Mouse (Mus musculus): ENCODE results near the gene Tshz2.
A peak's percentile ranks its signal among the peaks of the same experiment; 100 is the strongest.

The Tshz2 gene

DNA sequence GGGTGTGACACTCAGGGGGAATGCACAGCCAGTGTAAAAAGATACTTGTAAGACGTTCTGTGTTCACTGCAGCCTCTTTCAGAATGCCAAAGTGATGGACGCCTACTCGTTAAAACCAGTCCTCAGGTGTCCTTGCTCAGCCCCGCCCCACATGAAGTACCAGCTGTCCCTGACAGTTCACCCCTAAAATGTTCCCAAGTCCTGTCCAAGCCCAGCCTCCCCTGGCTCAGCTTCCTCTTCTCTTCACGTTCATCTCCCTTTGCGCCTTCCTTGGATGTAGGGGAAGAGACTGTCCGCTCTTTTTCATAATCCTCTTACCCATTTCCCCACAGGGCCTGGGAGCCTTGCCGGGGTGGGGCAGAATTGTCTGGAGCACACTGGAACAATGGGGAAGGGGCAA is 374.0 kb downstream of the Tshz2 start:
- DNase-seq (ENCODE audit: low spot score in 2 of 2) = peak in 1 of 2 experiments; percentile 16

DNA sequence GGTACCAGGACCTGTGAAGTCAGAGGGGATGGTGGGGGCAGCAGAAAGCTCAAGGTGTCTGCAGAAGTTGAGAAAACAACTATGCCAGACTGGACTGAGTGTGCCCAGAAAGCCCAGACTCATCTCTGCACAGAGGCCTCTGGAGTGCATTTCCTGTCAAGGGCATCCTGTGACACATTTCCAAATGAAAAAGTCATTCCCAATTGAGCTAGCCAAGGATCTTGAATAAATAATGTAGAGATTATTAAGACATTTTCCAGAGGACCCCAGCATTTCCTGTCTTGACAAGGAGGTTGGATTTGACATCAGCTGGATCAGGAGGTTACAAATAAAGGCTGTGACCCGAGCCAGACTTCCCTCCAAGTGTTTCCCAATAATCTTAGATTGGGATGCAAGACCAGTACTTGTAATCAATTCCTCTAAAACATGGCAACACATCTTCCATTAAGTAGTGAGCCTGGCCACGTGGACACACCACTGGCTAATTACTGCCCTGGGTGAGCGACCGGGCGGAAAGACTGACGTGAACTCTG is 374.7 kb downstream of the Tshz2 start:
- DNase-seq (ENCODE audit: low spot score in 2 of 2) = no peak

DNA sequence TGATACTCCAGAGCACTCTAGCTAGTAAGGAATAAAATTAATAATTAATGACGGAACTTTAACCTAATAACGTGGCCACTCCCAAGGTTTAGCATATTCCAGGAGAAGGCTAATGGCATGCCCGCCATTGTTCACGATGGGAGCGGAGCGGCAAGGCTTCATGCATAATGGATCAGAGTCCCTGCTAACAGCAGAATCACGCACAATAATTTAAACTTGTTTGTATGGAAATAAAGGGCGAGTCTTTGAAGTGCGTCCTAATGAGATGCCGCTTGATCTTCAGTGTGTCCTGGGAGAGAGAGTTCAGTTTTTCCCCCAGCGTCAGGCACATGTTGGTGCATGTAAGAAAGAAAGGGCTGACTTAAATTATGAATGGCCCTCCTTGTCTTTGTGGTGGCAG is 376.9 kb downstream of the Tshz2 start:
- DNase-seq (ENCODE audit: low spot score in 2 of 2) = no peak

DNA sequence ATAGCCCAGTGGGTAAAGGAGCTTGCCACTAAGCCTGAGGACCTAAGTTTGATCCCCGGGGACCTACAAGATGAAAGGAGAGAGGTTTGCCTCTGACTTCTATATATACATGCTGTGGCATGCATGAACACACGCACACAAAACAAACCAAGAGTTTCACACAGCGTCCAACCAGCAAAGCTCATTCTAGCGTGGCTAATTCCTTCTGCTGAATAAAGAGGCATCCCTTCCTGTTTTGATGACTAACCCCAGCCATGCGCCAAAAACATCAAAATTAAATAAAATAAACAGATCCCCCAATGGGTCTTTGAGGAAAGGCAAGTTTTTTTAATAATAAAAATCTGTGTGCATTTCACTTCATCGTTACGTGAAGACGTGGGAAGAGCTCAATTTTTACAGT is 379.0 kb downstream of the Tshz2 start:
- no peak for DNase-seq (ENCODE audit: low spot score in 2 of 2)

DNA sequence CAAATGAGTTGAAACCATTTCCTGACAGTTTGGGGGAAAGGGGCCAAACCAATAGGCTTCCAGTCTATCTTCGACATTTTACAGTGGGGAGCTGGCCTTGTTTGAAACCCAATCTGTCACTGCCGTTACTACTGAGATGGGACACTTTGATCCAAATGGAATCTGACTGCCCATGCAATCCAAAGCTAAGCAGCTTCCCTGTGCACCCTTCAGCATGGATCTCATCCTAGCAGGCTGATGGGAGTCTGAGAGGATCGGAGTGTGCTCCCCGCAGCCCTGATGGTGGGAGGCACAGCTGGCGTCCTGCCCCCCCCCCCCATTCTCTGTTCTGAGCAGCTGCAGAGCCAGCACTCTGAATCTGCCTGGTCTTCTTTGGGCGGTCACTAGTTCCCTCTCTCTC is 384.5 kb downstream of the Tshz2 start:
- DNase-seq (ENCODE audit: low spot score in 2 of 2) = no peak

DNA sequence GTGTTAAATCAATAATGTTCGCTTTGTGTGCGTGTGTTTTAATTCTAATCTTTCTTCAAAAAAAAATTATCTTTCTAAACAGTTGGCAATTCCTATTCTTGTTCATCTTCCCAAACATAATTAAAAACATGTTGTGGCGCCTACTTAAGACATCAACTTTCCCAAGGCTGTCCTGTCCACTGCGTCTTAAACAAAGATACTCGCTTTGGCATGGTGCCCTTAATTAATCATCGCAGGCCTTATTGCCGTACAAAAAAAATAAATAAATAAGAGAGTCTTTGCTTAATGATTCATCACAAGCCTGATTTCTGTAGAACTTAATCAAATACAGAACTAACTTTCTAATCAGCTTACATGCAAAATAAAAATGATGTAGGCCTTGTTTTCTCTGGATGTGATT is 385.1 kb downstream of the Tshz2 start:
- no peak for DNase-seq (ENCODE audit: low spot score in 2 of 2)

DNA sequence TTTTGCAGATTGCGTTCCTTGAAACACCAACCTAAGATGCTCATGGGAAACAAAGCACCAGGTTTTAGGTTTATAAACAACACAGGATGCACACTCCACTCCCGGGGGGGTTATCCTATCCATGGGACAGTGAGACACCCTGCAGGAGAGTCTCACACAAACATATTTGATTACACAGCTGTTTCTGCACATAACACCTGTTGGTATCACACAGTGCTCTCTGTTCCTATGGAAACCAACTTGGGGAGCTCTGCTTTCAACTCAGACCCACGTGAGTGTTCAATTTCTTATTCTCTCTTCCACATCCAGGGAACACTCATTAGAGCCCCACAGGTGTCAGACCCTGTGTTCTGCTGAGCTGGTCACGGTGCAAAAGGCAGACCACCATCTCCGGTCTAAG is 390.1 kb downstream of the Tshz2 start:
- no peak for DNase-seq (ENCODE audit: low spot score in 2 of 2)

DNA sequence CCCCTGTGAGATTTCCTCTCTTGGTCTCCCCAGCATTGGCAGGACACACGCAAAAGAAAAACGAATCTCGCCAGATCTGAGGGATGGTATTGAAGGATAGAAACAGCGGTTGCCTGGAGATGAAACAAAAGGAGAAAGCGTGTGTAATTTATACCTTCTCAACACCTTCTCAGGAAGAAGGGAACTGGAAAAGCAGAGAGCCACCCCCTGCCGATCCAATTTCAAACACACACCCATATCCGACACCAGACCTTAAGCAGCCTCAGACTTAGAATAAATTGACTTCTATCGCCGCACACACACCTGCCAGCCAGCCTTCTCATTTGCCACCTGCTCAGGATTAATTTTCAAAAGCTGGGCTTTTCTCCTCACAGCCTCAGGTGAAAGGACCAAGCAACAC is 390.9 kb downstream of the Tshz2 start:
- DNase-seq (ENCODE audit: low spot score in 2 of 2) = no peak

DNA sequence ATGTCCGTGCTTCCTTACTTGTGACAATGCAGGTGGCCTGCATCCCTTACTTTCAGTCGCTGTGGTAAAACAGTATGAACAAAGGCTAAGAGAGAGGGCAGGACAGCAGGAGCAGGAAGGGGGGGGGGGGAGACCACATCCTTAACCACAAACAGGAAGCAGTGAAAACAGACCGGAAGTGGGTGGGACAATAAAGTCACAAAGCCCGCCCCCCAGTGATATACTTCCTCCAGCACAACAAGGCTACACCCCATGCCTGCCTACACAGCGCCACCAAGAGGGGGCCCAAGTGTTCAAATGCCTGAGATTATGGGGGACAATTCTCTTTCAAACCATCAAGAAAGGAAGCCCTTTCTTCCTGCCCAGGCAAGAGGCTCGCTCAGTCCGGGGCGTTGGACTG is 392.1 kb downstream of the Tshz2 start:
- DNase-seq (ENCODE audit: low spot score in 2 of 2) = no peak

DNA sequence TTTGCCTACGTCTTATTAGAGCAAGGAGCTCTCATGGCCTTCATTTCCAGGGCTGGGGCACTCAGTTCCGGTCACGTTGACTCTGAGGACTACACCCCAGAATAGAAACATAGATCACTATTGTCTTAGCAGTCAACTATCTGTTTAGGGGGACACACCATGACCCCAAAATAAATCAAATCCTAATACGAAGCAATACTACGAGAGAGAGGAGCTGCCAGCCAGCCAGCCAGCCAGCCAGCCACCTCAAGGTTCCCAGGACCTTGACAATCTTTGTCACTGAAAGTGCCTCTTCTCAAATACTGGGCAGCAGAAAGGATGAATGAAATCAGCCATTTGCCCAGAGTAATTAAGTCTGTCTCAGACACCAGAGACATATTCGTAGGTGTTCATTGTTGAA is 393.1 kb downstream of the Tshz2 start:
- no peak for DNase-seq (ENCODE audit: low spot score in 2 of 2)

DNA sequence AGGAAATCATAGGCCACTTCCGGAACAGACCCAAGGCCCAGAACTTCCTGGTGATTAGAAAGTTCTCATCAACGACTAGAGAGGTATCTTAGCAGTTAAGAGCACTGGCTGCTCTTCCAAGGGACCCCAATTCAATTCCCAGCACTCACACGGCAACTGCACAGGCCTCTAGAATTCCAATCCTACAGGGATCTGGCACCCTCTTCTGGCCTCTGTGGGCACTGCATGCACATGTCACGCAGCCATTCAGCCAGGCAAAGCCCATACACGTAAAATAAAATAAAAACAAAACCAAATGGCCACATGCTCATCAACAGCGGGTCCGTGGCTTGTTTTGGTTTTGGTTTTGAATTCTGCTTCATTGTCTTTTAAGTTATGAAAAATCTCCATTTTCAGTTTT is 395.0 kb downstream of the Tshz2 start:
- DNase-seq (ENCODE audit: low spot score in 2 of 2) = no peak

DNA sequence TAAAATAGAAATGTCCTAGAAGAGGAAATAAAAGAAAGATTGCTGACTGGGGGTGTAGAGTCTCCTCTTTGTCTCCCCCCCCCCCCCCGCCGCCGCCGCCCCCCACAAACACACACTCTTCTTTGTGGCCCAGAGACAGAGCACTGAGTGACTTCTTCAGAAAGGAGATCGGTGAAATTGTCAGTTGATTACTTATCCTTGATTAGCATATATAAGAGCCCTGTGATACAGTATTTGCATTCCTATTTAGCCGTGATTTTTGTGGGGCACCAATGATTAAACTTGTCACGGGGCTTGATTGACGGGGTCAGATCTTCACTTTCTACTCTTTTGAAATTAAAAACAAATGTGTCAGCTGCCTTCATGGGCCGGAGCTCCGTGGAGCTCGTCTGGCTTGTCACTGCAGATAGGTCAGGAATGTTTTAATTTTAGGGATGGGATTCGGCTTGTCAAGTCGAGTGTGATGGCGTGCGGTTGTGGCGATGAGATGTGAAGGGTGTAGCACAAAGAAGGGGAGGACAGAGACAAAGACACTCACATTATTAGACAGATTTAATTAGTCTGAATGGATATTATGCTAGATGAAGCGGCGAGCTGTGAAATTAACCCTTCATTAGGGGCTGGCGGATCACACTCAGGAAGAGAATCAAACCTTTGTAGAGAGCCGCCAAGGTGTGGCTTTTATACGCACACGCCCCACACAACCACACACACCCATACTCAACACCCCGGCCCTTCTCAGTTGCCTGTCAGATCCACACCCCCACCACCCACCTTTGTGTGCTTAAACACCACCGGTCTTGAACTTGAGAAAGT is 395.9 kb downstream of the Tshz2 start:
- no peak for DNase-seq (ENCODE audit: low spot score in 2 of 2)

DNA sequence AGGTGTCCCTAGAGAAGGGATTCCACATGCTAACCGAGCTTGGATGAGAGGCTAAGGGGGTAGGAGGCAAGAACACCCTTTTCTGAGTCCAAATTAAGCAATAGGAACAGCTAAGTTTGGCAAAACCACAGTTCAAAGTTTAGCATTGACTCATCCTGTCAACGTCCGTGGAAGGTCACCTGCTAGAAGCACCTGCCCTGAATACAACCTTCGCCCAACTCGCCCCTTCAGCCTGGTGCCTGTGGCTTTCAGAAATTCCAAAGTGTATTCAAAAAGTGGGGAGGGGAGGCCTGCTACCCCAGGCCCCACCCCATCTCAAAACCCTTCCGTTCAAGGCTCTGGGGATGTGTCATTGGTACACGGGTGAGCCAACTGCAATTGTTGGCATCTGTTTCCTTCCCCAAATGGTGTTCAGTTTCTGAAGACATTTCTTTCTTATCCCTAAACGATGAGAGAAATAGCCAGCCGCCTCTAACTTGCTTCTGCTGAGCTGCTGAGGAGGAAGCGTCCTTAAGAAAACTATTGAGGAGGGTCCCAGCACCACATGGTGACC is 396.6 kb downstream of the Tshz2 start:
- DNase-seq (ENCODE audit: low spot score in 2 of 2) = no peak

DNA sequence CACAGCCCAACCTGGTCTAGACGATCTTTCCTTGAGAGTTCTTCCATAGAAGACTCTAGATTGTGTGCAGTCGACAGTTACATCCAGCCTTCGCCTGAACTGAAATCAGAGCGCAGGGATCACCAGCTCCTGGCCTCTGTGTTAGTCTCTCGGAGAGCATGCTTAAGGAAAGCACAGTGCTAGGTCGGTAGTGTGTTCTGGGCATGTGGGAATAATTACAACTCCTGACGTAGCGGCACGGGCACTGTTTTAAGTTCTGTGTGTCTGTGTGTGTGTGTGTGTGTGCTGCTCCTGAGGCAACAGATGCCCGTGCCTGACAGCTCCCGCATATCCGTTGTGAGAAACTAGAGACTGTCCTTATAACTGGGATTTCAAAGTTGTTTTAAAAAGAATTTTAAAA is 398.4 kb downstream of the Tshz2 start:
- no peak for DNase-seq (ENCODE audit: low spot score in 2 of 2)

DNA sequence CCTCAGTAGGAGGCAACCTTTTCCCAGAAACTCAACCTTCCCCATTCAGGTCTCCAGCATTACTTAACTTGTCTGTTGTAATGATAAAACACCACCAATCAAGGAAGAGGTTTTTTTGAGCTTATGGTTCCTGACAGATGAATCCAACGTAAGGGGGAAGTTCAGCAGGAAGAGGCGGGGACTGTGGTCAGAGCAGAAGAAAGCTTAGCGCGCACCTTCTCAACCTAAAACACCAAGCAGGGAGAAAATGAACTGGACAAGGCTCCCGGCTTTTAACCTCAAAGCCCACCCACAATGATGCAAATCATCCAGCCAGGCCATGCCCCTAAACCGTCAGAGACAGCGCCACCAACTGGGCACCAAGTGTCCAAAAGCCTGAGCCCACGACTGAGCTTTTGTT is 399.1 kb downstream of the Tshz2 start:
- no peak for DNase-seq (ENCODE audit: low spot score in 2 of 2)

DNA sequence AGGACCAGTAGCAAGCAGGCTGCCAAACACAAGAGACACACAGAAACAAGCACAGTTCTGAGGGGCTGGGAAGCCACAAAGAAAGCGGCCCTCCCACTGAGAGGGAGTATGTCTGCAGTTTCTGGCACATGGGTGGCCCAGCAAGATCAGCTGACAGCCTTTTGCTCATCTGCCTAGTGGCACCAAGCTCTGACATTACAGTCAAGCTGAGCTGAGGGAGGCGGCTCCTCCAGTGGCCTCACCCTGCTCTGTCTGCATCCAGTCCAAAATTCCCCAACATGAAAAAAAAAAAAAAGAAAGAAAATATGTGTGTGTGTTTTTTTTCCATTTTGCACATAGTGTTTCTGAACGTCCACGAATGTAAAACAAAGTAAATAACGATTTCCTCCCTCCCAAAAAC is 400.4 kb downstream of the Tshz2 start:
- DNase-seq (ENCODE audit: low spot score in 2 of 2) = no peak

DNA sequence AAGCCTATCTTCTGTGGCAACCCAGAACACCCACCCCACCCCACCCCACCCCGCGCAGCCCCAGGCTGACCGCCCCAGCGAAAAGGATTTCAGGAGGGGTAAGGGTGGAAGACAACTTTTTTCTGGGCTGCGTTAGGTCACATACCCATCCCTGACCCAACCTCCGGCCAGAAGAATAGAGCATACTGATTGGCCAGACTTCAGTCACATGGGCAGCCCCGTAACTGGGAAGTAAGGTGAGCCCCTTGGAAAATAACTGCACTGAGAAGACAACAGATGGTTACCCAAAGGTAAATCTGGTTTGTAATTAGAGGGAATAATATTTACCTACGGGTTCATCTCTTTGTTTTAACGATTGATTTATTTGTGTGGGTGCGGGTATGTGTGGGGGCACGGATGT is 402.0 kb downstream of the Tshz2 start:
- DNase-seq (ENCODE audit: low spot score in 2 of 2) = no peak

DNA sequence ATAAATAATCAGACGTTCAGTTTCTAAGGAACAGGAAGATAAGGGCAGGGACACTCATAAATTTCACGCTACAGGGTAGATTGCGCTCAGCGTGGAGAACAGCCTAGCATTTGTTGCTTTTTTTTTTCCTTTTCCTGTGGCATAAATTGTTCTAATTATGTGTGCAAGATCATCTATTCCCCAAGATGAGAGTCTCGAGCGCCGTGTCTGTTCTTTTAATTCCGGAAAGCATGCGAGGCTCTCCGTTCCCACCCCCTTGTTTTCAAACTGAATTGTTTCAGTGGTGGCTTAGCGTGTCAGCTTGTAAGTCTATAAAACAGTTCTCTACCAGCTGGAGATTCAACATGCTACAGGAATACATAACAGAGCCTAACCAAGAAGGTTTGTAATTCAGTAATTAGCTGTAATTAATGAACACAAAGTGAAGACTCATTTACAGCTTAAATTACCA is 404.0 kb downstream of the Tshz2 start:
- no peak for DNase-seq (ENCODE audit: low spot score in 2 of 2)

DNA sequence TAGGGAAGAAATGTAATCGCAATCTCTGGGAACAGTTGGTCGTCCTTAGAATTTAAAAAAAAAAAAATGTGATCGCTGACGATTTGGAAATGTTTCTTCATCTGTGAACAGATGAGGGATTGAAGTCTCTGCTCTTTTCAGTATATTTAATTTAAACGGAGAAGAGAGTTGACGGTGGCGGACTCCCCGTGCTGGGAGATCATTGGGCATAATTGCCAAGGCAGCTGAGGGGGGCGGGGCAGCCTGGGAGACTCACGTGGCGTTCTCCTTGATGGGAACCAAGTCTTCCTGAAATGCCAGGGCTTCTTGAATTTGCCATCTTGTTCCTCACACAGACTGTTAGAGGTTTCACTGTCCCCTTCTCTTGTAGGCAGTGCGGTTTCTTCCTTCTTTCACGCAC is 404.5 kb downstream of the Tshz2 start:
- no peak for DNase-seq (ENCODE audit: low spot score in 2 of 2)

DNA sequence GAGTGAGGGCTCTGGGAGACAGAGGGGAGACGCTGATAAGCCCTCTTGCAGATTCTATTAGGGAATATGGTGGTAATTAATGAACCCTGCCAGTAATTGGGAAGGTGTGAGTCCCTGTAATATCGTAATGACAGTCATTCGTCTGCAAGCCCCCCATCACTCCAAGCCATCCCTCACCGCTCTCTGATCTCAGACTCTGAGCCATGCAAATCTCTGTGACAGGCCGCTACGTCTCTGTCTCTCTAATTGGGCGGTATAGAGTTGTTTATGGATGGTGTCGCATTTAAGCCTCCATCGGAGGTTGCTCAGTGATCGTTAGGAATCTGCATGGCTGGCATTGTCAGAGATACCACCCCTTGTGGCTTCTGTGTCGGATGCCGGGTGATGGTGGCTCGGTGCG is 407.0 kb downstream of the Tshz2 start:
- DNase-seq (ENCODE audit: low spot score in 2 of 2) = no peak

DNA sequence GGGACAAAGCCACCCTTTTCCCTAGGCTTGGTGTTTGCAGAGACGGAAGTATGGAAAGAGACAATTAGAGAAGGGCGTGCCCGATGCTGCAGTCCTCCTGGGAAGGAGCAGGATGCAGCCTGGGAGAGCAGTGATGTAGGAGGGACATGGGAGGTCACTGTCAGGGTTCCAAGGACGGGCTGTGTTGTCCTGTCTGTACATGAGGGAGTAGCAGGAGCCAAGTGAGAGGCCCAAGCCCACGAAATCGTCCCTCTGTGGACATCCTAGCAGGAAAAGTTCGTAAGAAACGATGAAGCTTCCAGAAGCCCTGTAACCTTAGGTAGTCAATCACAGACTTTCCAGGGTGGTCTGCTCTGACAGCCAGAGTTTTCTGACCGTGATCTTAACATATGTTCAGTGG is 408.3 kb downstream of the Tshz2 start:
- DNase-seq (ENCODE audit: low spot score in 2 of 2) = peak in 1 of 2 experiments; percentile 54

DNA sequence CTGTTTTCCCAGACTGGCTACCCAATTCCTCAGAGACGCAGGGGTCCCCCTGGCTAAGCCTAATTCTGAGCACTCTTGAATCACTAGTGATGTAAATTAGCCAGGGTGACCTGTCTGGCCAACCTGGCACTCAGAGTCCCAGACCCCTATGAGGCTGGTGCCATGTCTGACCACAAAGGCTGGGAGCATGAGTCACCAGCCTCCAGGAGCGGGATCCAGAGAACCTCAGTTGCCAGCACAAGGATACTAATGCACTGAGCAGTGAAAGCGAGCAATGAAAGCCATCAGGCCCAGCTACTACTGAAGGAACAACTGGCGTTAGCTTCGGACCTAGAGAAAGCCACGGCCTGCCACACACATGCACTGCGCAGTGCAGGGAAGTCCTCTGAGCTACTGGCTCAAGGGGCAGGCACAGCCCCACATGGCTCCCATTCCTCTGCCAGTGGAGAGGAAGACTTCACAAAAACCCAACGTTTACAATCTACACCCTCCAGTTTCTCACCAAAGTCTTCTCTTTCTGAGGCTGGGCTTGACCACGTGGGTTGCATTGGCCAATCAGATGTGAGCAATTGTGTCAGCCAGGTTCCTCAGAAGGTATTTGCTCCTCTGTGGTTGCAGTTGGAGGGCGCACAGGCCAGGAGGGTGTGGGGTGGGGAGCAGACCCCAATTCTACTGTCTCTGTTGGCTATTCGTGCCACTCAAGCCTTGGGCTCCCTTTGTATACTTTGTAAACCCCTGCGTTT is 409.8 kb downstream of the Tshz2 start:
- no peak for DNase-seq (ENCODE audit: low spot score in 2 of 2)

DNA sequence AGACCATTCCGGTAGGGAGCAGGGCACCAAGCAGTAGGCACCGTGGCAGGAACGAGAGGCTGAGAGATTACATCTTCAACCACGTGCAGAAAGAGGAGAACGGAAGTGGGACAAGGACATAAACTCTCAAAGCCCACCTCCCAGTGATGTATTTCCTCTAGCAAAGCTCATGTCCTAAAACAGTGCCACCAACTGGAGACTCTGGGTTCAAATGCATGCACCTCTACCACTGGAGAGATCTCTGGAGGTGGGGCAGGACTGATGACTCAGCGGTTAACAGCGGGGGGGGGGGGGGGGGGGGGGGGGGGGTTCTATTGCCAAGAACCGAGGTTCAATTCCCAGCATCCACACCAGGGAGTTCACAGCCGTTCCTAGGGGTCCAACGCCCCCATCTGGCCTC is 410.5 kb downstream of the Tshz2 start:
- no peak for DNase-seq (ENCODE audit: low spot score in 2 of 2)

Data from urinary bladder, adult 18-20 months (tissue).